Mouse (Mus musculus) cerebellum, adult 9-10 months (tissue): Measurements from ENCODE around the gene Phxr2.
A peak's percentile ranks its signal among the peaks of the same experiment; 100 is the strongest.

ENCODE experiments used
- DNase-seq: peaks from one replicate; pipeline ENCODE4 v3.0.0; 2022

The Phxr2 gene

GRCm38 (mm10) chr10:99132189-99132588, 6.1 kb upstream of the Phxr2 start:
- no peak for DNase-seq

GRCm38 (mm10) chr10:99131298-99131697, 5.2 kb upstream of the Phxr2 start:
- no peak for DNase-seq

- DNase-seq, result no peak
These were observed 4.5 kb upstream of the Phxr2 start for GRCm38 (mm10) chr10:99130611-99131010.

- DNase-seq, result no peak
These were observed 1.7 kb upstream of the Phxr2 start for GRCm38 (mm10) chr10:99127691-99128261.

- DNase-seq, result no peak
These were observed 829 bp upstream of the Phxr2 start for GRCm38 (mm10) chr10:99126954-99127353.

GRCm38 (mm10) chr10:99119471-99119870, 6.7 kb downstream of the Phxr2 start:
- no peak for DNase-seq

- DNase-seq, result no peak
These were observed 7.4 kb downstream of the Phxr2 start for GRCm38 (mm10) chr10:99118697-99119096.

GRCm38 (mm10) chr10:99117876-99118275, 8.2 kb downstream of the Phxr2 start:
- DNase-seq, result no peak

- DNase-seq, result no peak
These were observed 9.2 kb downstream of the Phxr2 start for GRCm38 (mm10) chr10:99116650-99117615.

GRCm38 (mm10) chr10:99116237-99116632, 9.9 kb downstream of the Phxr2 start:
- no peak for DNase-seq

- no peak for DNase-seq
These were observed 10.5 kb downstream of the Phxr2 start for GRCm38 (mm10) chr10:99115471-99116236.

- DNase-seq, result no peak
These were observed 11.8 kb downstream of the Phxr2 start for GRCm38 (mm10) chr10:99114295-99114694.

- DNase-seq, result no peak
These were observed 12.6 kb downstream of the Phxr2 start for GRCm38 (mm10) chr10:99113533-99113932.

GRCm38 (mm10) chr10:99108431-99108982, 17.6 kb downstream of the Phxr2 start:
- no peak for DNase-seq

GRCm38 (mm10) chr10:99107964-99108363, 18.2 kb downstream of the Phxr2 start, which contains the start of gene Galnt4:
Gene Galnt4, plus strand, starts transcription at chr10:99108159.
- DNase-seq, result no peak

GRCm38 (mm10) chr10:99106703-99107631, 19.2 kb downstream of the Phxr2 start, which contains the start of gene Poc1b:
Gene Poc1b, plus strand, starts transcription at chr10:99107036.
- DNase-seq, result peak; percentile 82

GRCm38 (mm10) chr10:99106311-99106702, 19.8 kb downstream of the Phxr2 start:
- DNase-seq, result no peak

GRCm38 (mm10) chr10:99105522-99105921, 20.6 kb downstream of the Phxr2 start:
- peak; percentile 17 for DNase-seq

GRCm38 (mm10) chr10:99097374-99097773, 28.8 kb downstream of the Phxr2 start:
- DNase-seq, result peak; percentile 46

- DNase-seq, result no peak
These were observed 31.0 kb downstream of the Phxr2 start for GRCm38 (mm10) chr10:99095114-99095513.

- DNase-seq, result no peak
These were observed 32.8 kb downstream of the Phxr2 start for GRCm38 (mm10) chr10:99093364-99093763.

GRCm38 (mm10) chr10:99089906-99090305, 36.2 kb downstream of the Phxr2 start:
- DNase-seq, result no peak
